Mouse (Mus musculus) spleen, postnatal 0 days (tissue): Measurements from ENCODE around the gene Vmn1r29. TPM values are rescaled to one million over a fixed set of nuclear protein-coding genes. Genes with fewer than 3 reads are reported as not detected.

ENCODE experiments used
- polyA plus RNA-seq: library from polyadenylated mRNA; unstranded; fragments of >200 nt; fragmentation: Nextera tagmentation; extraction: Ambion mirVana; gene quantifications from 2 replicates; pipeline ENCODE4 v1.2.1, GENCODE M21; 2015

Vmn1r29 gene
- not detected in 2 replicates for polyA plus RNA-seq

GRCm38 (mm10) chr6:58301249-58301648 is at the start of gene Vmn1r29:
Vmn1r29 (plus strand) TSS chr6:58301549.

GRCm38 (mm10) chr6:58261737-58262136 is 39.6 kb upstream of the Vmn1r29 start, which contains the start of gene Vmn1r28:
Vmn1r28 (plus strand) TSS chr6:58262037.

Other genes starting within 250 kb of the Vmn1r29 start
- gene Vmn1r27, start 82.7 kb upstream of the Vmn1r29 start, polyA plus RNA-seq, result not detected in 2 replicates
- gene Vmn1r28, start 39.5 kb upstream of the Vmn1r29 start, polyA plus RNA-seq, result not detected in 2 replicates
- gene Vmn1r30, start 141.8 kb downstream of the Vmn1r29 start, polyA plus RNA-seq, result not detected in 2 replicates
- gene Vmn1r31, start 173.8 kb downstream of the Vmn1r29 start, polyA plus RNA-seq, result not detected in 2 replicates